Mouse (Mus musculus) brain, embryonic 18.5 days (tissue): ENCODE measurements around the gene Msh6.
A peak's percentile ranks its signal among the peaks of the same experiment; 100 is the strongest.
"Not testable (repeated sequence)": the region's sequence is repeated elsewhere in the genome, so short reads cannot be mapped to it uniquely, and the experiment has no call there.

Source experiments
- DNase-seq: peaks from one replicate; pipeline ENCODE4 v3.0.0-alpha.2; 2012; ENCODE audit warnings: low read depth, low spot score

Msh6 gene

DNA sequence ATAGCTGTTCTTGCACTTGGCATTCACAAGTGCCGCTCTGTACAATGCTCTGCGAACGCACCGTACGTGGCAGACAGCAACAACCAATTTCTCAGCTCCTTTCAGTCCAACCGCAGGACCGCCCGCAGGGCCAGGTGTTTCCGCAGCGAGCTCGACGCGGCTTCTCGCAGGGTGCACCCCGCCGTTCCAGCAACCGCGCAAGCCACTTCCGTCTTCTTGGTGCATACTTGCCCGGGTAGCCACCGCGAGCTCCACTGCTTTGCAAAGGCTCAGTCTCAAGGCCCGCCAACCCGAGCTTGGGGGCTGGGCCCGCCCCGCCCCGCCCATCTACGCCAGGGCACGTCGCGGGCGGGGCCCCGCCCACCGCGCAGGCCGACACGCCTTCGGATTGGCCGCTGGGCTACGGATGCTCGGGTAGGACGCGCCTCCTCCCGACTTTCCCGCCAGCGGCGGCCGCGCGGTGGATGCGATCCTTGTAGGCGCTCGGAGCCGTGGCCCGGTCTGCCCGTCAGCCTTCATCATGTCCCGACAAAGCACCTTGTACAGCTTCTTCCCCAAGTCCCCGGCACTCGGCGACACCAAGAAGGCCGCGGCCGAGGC lies at the start of gene Msh6:
TSS of gene Msh6 (plus strand) at position 434 of the 600 bp plus-strand sequence.
- DNase-seq: peak; percentile 89

DNA sequence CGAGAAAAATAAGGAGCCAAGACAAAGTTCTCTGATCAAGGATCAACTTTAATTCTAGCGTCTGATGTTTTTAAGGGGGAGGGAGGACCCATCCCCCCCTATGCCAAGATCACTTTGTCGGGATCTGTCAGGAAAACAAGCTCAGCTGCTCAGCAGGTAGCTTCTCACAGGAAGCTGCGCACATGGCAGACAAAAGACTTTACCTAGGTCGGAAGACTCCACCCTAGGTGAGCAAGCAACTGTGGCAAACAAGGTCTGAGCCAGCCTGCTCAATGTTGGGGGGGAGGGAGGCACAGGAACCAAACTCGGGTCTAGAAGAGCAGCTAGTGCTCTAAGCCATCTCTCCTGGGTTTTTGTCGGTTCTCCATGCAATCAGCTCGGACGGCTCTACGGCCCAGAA lies 40.5 kb upstream of the Msh6 start:
- no peak for DNase-seq

DNA sequence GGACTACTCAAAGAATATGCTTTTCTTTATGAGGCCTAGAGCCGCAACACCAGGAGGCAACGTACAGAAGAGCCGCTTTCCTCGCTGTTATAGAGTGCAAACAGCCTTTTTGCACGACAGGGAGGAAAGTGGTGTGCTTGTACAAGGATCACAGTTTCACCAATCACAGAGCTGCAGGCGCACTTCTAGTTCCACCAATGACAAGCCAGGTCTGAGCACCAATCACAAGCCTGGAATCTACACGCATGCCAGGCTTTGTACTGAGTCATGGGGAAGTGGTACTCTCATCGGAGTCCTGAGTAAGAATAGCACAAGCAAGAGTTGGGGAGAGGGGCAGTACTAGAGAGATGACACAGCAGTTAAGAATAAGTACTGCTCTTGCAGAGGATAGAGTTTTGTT lies 40.1 kb upstream of the Msh6 start:
- DNase-seq: no peak

DNA sequence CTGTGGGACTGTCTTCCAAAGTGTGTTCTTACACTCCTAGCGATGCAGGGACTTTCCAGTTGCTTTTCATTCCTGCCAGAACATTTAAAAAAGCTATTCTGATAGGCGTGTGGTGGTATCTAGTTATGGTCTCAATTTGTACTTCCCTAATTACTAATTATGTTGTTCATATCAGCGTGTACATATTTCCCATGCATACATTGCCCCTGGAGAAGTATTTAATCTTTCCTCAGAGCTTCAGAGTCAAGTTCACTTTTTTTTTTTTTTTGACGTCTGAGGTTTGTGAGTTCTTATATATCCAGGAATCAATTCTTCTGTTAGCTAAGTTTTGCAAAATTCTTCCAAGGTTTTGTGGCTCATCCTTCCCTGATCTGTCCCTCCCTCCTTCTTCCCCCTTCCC lies 38.7 kb upstream of the Msh6 start:
- DNase-seq: no peak

DNA sequence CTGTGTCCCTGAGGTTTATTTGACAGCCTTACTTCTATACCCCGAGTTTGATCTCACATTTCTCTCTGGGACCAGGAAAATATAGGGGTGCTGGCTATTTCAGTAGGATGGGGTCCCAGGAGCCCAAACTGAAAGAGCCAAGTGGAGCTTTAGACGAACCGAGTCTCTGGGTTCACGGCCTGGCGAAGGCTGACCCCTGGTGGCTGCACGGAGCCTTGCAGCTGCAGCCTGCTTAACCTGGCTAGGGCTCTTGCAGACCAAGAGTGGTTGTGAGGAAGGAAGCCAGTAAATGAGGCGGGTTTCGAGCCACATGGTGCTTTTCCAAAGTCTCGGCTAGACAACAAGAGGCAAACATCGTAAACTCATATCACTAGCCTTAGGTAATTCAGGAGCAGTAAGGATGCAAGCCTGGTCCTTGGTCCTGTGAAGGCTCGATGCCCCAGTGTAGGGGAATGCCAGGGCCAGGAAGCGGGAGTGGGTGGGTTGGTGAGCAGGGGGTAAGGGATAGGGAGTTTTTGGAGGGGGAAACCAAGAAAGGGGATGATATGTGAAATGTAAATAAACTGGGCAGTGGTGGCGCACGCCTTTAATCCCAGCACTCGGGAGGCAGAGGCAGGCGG lies 25.8 kb upstream of the Msh6 start:
- DNase-seq: peak; percentile 18

DNA sequence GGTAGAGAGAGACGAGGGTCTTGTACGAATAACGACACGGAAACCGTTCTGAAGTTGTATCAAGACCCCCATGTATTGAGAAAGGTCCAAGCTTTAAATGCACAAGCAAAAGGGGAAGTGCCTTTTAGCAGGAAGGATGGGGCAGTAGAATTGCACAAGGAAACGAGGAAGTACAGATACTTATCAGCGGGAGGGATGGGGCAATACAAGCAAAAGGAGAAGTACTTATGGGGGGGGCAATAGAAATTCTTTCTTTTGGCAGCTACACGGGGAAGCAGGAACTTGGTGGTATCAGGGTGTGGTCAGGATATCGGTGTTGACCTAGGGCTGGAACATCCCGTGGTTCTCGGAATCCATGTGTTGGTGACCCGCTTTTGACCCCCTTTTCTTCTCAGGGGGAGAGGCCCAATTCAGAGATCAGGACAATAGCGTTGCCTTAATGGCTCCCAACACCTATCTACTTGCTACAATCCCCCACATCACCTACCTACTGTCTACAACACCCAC lies 20.2 kb upstream of the Msh6 start:
- not testable (repeated sequence) for DNase-seq

DNA sequence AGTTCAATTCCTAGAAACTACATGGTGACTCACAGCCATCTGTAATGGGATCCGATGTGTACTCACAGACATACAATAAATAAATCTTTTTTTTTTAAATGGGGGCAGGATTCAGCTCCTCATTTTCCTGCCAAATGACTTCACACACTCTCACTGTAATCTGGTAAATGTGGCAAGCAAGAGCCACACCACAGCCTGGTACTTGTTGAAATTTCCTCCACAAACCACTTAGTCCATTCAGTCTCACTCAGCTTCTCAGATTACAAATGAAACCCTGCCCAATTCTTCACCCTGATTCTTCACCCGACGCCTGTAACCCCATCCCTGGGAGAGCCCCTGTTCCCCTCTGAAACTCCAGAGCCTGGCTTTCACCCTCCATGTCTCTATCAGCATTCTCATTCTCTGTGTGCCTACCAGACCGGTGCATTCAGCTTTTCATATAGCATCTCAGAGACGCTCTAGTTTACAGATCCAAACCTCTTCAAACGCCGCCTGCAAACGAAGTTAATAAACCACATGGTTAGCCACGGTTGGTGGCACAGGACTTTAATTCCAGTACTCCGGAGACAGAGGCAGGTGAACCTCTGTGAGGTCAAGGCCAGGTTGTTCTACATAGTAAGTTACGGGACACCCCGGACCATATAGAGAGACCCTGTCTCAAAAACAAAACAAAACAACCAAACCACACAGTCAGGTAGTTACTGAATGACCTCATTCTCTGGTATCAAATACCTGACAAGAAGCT lies 17.6 kb upstream of the Msh6 start:
- DNase-seq: no peak

DNA sequence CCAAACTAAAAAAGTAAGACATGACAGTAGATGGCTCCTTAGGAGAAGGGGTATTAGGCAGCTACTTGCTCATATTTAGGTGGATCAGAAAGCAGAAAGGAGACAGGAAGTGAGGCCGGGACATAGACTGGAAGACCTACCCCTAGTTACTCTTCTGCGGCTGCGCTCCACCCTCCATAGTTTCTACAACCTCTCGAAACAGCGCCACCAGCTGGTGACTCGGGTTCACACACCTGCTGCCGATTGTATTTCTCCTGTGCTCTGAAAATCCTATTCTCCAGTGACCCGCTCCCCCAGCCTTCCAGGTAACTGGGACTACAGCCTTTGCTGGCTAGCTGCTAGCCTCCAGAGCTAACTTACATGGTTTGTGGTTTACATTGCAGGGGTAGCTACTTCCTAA lies 16.6 kb upstream of the Msh6 start:
- no peak for DNase-seq

DNA sequence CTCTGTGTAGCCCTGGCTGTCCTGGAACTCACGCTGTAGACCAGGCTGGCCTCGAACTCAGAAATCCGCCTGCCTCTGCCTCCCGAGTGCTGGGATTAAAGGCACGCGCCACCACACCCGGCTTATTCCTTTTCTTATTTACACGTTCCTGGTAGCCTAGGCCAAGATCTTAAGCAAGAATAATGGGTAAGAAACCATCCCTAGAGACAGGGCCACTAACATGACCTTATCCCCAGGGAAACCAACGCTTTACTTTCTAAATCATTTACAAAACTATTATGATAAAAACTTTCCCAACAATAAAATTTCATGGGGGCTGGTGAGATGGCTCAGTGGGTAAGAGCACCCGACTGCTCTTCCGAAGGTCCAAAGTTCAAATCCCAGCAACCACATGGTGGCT lies 15.5 kb upstream of the Msh6 start:
- DNase-seq: not testable (repeated sequence)

DNA sequence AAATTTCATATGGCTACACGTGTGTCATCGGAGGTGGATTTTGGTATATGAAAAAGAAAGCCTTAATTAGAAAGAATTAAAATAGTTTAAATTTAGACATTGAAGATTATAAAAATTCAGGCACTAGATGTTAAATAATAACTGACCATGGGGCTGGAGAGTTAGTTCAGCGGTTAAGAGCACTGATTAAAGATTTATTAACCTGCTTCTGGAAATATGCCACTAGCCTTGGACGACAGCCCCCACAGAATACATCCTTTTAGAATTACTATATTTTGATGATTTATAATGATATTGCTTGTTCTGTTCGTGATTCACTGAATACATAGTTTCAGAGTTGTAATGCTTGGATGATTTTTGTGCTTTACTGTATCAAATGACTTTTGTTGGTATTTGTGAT lies 14.9 kb upstream of the Msh6 start:
- not testable (repeated sequence) for DNase-seq

DNA sequence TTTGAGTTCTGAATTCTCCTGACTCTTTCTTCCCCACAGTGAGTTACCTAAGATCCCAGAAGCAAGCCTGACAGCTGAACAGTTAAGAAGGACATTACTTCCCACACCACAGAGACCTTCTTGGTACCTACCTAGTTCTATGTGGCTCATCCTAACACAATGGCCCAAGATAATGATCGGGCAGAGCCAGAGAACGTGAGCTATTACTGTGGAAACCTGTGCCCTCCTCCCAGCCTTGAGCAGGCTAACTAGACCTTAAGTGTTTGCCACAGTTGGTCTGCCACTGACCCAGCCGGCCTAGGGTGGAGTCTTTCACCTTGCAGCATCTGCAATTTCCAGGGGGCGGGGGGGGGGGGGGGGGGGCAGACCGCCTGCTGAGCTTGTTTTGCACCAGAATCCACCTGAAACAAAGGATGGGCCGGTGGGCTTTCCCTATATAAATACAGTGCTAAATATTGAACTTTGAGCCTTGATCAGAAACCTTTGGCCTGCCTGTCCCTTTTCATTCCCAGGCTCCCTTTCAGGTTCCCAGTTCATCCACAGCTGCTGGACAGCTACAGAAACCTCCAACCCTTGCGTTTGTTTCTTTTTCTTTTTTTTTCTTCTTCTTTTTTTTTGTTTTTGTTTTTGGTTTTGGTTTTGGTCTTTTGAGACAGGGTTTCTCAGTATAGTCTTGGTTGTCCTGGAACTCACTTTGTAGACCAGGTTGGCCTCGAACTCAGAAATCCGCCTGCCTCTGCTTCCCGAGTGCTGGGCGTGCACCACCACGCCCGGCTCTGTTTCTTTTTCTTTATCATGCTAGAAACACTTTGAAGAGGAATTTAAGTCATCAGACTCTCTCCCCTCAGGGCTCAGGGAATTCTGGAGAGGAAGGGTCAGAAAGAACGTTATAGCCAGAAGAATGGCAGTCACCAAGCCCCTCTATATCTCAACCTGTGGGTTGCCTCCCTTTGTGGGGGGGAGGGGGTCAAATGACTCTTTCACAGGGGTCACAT lies 11.5 kb upstream of the Msh6 start:
- DNase-seq: no peak

DNA sequence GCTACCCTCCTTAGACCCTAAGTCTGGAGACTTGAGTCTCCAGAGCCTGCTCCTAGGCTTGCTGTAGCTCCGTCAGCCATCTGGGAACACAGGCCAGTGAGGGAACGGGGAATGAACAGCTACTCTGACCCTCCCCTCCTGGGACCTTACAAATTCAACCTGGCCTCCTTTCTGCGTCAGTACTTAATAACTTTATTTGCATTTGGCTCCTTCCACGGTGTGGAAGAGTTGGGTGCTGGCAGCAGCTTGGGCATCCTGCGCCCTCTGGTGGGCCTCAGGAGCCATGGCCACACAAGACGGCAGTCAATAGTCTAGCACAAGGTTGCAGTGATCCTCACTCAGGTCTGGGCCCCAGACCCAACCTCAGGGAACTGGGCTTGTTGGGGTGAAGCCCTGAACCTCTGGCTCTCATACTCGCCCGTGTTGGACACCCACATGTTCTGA lies 6.4 kb upstream of the Msh6 start:
- not testable (repeated sequence) for DNase-seq

DNA sequence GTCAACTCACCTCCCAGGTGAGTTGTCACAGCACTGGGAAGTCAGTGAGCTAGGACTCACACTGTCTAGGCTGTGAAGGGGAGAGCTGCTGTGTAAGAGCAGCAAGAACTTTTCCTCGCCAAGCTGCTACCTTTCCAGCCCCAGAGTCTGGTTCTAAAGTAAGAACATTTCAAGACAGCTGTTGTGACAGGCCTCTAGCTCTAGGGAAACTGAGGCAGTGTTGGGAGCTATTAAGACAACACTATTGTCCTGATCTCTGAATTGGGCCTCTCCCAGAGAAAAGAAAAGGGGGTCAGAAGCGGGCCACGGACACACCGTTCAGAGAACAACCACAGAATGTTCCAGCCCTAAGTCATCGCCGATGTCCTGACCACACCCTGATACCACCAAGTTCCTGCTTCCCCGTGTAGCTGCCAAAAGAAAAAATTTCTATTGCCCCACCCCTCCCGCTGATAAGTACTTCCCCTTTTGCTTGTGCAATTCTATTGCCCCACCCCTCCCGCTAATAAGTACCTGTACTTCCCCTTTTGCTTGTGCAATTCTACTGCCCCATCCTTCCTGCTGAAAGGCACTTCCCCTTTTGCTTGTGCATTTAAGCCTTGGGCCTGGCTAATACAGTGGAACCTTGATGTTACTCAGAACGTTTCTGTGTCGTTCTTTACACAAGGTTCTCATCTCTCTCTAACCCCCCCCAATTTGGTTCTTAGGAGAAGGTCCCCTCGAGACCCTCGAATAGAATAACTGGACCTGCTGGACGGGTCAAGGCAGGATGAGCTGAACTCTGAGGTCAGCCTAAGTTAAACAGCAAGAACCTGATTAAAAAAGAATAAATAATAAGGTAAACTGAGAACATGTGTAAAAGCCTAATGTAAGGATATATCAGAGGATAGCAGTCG lies 2.9 kb upstream of the Msh6 start:
- not testable (repeated sequence) for DNase-seq

DNA sequence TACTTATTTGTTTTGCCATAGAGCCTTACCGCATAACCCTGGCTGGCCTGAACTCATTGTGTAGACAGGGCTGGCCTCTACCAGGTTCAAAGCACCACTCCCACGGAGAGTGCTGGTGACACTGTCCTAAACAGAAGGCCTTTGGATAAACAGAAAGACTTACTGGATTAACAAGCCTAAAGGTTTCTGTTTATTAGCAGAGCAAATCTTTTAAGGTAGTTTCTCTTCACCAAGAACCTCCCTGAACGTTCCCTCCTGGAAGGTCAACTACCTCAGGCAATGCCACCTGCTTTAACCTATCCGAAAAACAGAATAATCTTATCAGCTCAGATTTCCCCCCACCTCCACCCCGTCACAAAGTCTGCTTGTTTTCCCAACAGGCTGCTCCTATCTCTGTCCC lies 2.0 kb upstream of the Msh6 start:
- DNase-seq: no peak

DNA sequence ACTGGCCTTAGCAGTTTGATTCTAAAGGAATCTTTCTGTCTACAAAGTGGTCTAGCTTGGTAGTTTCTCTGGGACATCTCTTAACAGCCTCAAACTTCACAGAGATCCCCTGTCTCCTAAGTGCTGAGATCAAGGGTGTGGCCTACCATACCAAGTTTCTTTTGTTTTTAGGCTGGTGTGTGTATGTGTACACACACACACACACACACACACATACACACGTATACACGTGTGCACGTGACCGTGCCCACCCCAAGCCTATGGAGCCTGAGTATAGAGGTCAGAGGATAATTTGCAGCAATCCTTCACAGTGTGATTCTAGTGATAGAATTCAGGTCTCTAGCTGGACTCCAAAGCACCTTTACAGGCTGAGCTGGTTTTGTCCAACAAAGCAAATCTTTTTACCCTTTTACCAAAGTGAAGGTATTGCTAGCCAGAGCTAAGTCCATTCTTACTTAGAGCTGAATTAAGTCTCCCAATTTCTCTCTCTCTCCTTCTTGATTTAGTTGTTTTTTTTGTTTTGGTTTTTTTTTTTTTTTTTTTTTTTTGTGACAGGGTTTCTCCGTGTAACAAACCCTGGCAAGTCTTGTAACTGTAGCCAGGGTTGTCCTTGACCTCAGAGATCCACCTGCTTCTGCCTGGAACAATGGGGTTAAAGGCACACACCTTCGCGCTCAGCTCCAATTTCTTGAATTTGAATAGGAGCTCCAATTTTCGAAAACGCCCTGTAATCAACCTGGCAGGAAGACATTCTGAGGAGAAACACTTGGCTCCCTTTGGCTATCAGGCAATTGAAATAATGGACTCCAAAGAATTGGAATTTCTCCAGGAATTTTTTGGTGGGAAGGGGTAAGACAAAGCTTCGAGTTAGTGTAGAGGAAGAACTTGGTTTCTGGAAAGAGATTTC lies 1.3 kb upstream of the Msh6 start:
- DNase-seq: no peak

DNA sequence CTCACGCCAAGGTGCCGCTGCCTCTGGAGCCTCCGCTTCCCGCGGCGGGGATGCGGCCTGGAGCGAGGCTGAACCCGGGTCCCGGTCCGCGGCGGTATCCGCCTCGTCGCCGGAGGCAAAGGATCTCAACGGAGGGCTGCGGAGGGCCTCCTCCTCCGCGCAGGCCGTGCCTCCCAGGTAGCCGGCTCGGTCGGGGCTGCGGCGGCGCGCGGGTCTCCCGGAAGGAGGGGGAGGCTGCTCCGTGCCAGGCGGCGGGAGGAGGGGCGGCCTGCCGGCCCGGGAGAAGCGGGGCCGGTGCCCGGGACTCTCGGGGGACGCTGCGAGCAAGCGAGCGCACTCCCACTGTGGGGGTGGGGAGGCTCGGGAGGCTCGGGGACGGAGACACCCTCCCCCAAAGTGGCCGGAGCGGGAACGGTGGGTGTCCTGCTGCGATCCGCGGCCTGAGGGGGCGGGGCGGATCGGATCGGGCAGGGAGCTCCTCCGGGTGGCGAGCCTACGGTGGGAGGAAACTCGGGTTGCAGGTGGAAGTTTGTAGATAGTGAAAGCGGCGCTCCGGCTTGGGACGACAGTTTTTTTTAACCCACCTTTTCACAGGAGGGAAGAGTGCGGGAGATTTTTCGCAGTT lies 479 bp downstream of the Msh6 start:
- DNase-seq: no peak

DNA sequence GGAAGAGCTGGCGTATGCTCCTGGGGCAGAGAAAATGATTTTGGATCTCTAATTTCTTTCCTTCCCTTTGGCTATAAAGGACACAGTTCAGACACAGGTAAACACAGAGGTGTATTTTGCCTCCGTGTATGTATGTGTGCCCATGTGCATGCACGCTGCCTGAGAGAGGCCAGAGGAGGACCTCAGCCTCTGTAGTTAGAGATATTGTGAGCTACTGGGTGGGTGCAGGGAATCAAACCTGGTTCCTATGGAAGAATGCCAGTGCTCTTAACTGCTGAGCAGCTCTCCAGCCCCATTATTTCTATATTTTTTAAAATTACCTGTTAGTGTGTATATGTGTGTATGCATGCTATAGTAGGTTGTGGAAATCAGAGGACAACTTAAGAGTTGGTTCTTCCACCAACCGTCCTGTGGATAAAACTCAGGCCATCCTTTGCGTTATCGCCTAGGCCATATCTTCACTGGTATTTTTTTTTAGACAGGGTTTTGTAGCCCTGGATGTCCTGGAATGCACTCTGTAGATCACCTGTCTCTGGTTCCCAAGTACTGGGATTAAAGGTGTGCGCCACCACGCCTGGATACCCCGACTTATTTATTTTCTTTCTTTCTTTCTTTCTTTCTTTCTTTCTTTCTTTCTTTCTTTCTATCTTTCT lies 1.4 kb downstream of the Msh6 start:
- DNase-seq: no peak

DNA sequence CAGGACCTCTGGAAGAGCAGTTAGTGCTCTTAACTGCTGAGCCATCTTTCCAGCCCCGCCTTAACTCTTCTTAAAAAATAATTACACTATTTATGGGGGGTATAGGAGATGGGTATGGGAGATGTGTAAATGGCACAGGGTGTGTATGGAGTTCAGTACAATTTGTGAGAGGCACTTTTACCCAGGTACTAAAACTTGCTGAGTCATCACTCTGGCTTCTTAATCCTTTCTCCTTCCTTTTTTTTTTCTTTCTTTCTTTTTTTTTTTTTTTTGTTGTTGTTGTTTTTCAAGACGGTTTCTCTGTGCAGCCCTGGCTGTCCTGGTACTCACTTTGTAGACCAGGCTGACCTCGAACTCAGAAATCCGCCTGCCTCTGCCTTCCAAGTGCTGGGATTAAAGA lies 2.1 kb downstream of the Msh6 start:
- DNase-seq: not testable (repeated sequence)
